Mouse (Mus musculus): ENCODE results near the gene Fam216b. TPM values are rescaled to one million over a fixed set of nuclear protein-coding genes. Genes with fewer than 3 reads are reported as not detected.

Fam216b gene
- polyA plus RNA-seq, 1 experiment from 2014 or later = not detected

DNA sequence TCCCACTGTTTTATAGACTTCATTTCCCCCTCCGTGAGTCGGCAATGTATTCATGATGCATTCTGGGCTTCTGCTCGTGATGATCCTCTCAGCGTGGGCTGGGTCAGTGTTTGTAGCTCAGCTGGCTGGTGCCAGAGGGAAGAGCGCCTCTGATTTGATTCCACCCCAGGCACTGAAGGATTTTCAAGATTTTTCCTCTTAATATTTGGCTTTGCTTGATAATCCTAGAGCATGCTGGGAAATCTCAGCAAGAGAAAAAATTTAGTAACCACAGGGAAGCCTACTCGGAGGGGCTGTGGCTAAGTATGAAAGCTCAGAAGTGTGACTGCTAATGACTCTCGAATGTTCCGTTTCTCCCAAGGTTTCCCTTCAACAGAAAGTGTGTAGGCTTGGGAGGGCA is 49.9 kb downstream of the Fam216b start:
- TF ChIP-seq CTCF (IDR thresholded peaks at IDR 0.05; ENCODE audit: low read depth) (no peak), EP300 (IDR thresholded peaks at IDR 0.05; ENCODE audit: low read depth) (no peak)

More for the DNA sequence above, 49.9 kb downstream of the Fam216b start:
- Histone ChIP-seq H3K27me3 (ENCODE audit: insufficient read depth, low read length) (no peaks in the 10 kb centered on the region), H3K36me3 (replicated peaks; ENCODE audit: insufficient read depth, low read length) (no peaks in the 10 kb centered on the region), H3K9me3 (ENCODE audit: low read length) (no peaks in the 10 kb centered on the region), H3K4me2 (ENCODE audit: low read depth, low read length) (no peak overlapping the region), H3K4me1 (ENCODE audit: insufficient read depth) (no peaks in the 10 kb centered on the region), H3K27ac (ENCODE audit: low read depth) (no peak overlapping the region), H3K9ac (replicated peaks) (no peak overlapping the region), H3K4me3 (ENCODE audit: low read depth, low read length) (no peak overlapping the region)
- ATAC-seq (no peak), DNase-seq (no peak)
- WGBS (ENCODE audit: insufficient replicate concordance) = 76% methylated on average over 8 of the region's 8 CpGs

Other genes starting within 250 kb of the Fam216b start
- 68.5 and 70.1 TPM in 2 replicates for gene Dnajc15, start 213.9 kb downstream of the Fam216b start, polyA plus RNA-seq (2015; fragmentation: Nextera tagmentation; extraction: Ambion mirVana)
- 4.3 and 4.8 TPM in 2 replicates for gene Epsti1, start 184.8 kb downstream of the Fam216b start, polyA plus RNA-seq (2015; fragmentation: Nextera tagmentation; extraction: Ambion mirVana)
- gene Tnfsf11, start 219.0 kb upstream of the Fam216b start, polyA plus RNA-seq (2015; fragmentation: Nextera tagmentation; extraction: Ambion mirVana) = not detected in 2 replicates